Comparison of ENCODE assay signal across 21 mouse cellular contexts in the genomic region with DNA sequence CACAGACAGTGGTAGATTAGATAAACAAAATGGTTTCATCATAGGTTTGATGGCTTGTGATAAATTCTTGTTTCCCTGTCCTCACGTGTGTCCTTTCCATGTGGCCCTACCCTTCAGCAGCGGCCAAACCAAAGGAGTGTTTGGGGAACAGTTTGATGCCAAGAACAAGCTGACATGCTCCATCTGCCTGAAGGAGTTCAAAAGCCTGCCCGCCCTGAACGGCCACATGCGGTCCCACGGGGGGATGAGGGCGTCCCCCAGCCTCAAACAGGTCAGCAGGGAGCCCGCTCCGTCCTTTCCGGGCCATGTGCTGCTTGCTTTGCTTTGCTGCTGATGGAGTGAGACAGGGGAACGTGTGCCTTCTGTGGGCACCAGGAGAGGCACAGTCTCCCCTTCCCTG. TPM values are rescaled to one million over a fixed set of nuclear protein-coding genes. Genes with fewer than 3 reads are reported as not detected.
A peak's percentile ranks its signal among the peaks of the same experiment; 100 is the strongest.
DNase-seq lines count a peak whose midpoint lies in the region; TF ChIP-seq lines count a peak whose summit lies in the region.
"Had no signal": no experiment of that assay in that cellular context is flagged by ENCODE, and none has a peak within 500 bp of the region (broad histone marks: within the 10 kb centered on the region; RNA-seq: fewer than 3 reads in every experiment).

No protein-coding gene starts in this region.

- peak; percentile 94 for DNase-seq in heart, adult 11 months
- DNase-seq in heart, postnatal 10 days, result no peak
- DNase-seq in ES-E14 (ENCODE audit: low read depth, low spot score) (no peak), MEL (ENCODE audit: low read depth, low spot score) (no peak)
- DNase-seq in thymus, postnatal 4 days, result no peak
- DNase-seq in frontal cortex, postnatal 25 days (ENCODE audit: low spot score in 2 of 2), result no peak
- DNase-seq: adrenal gland, adult 2 months; adrenal gland, adult 8-10 months; adrenal gland, postnatal 10 days; adrenal gland, postnatal 14 days; adrenal gland, postnatal 25 days; adrenal gland, postnatal 36 days; B cell, adult 2 months; cerebellum, adult 11 months; cerebellum, adult 11-12 months; cerebellum, adult 18-20 months; cerebellum, adult 2 months; cerebellum, adult 8-10 months had no signal

- peaks cover 28% of the 10 kb centered on the region for H3K36me3 ChIP-seq in ES-E14 (ENCODE audit: control insufficient read depth, insufficient read depth, low read length, poor library complexity, severe bottlenecking)
- H3K36me3 ChIP-seq in MEL (ENCODE audit: control insufficient read depth in 1 of 2, insufficient read depth in 2 of 2, low read length in 2 of 2), result peaks cover 0 to 20% of the 10 kb centered on the region in 2 experiments; a peak in 2 of 4 replicates
- H3K36me3 ChIP-seq: G1E had no signal

- TF ChIP-seq RAD21 in MEL (IDR thresholded peaks at IDR 0.05; ENCODE audit: low read depth, low read length), result no peak

- H3K9ac ChIP-seq in ES-E14 (ENCODE audit: insufficient read depth, low read depth, low read length, poor library complexity, severe bottlenecking), result 0 out of 2 replicates have a peak overlapping the region, but pooled peaks have one; percentile 9
- no peak overlapping the region for H3K9ac ChIP-seq in MEL (ENCODE audit: control insufficient read depth, low read depth, low read length, poor library complexity, severe bottlenecking)

- H3K9me3 ChIP-seq in ES-E14 (ENCODE audit: control insufficient read depth, insufficient read depth, low read depth, low read length) (no peaks in the 10 kb centered on the region), MEL (replicated peaks; ENCODE audit: insufficient read depth, low read length) (no peaks in the 10 kb centered on the region)
- H3K9me3 ChIP-seq: G1E had no signal

- H3K4me1 ChIP-seq in ES-E14 (ENCODE audit: control insufficient read depth in 2 of 2, insufficient read depth in 2 of 2, low read length in 2 of 2, poor library complexity in 1 of 2) (peaks cover 0 to 3% of the 10 kb centered on the region in 2 experiments; a peak in 2 of 4 replicates), MEL (ENCODE audit: control insufficient read depth in 1 of 2, insufficient read depth in 2 of 2, low read length in 2 of 2) (peaks cover 9 to 14% of the 10 kb centered on the region in 2 experiments)

- no peaks in the 10 kb centered on the region for H3K27me3 ChIP-seq in MEL (ENCODE audit: control insufficient read depth in 1 of 2, insufficient read depth in 2 of 2, low read length in 2 of 2)
- H3K27me3 ChIP-seq: CH12.LX, Patski had no signal

- H3K4me3 ChIP-seq in ES-E14 (ENCODE audit: insufficient read depth in 1 of 2, low read depth in 1 of 2, low read length in 2 of 2, poor library complexity in 1 of 2, severe bottlenecking in 1 of 2), result no peak overlapping the region
- H3K4me3 ChIP-seq in MEL (ENCODE audit: control insufficient read depth in 1 of 2, insufficient read depth in 1 of 2, low read depth in 2 of 2, low read length in 2 of 2), result no peak overlapping the region

- no peaks in the 10 kb centered on the region for H3K79me2 ChIP-seq in MEL (ENCODE audit: control insufficient read depth, insufficient read depth, low read length, poor library complexity)

- in situ Hi-C loops in ES-E14 (cut with MboI; ENCODE audit: low sequenced_read_pairs in 2 of 2, unreplicated experiment in 2 of 2), result no loop called here

- TF ChIP-seq CTCF in MEL (IDR thresholded peaks at IDR 0.05 in 2 of 3, conservative IDR thresholded peaks at IDR 0.05 in 1 of 3; ENCODE audit: control insufficient read depth in 1 of 3, insufficient read depth in 1 of 3, low read depth in 2 of 3, low read length in 3 of 3, poor library complexity in 1 of 3, severe bottlenecking in 1 of 3), result no peak

- intact Hi-C loops in heart, postnatal 10 days (cut with DNase I), result no loop called here

- TF ChIP-seq EP300 in MEL (IDR thresholded peaks at IDR 0.05; ENCODE audit: low read depth in 1 of 2, low read length in 2 of 2), result no peak

- no peak overlapping the region for H3K27ac ChIP-seq in ES-E14 (ENCODE audit: insufficient read depth, low read depth, low read length, poor library complexity, severe bottlenecking)
- no peak overlapping the region for H3K27ac ChIP-seq in MEL (ENCODE audit: control insufficient read depth, low read depth, low read length)

- TF ChIP-seq POLR2A in MEL (IDR thresholded peaks at IDR 0.05; ENCODE audit: control insufficient read depth in 1 of 2, insufficient read depth in 1 of 2, low read depth in 1 of 2, low read length in 2 of 2, poor library complexity in 1 of 2), result no peak

TF ChIP-seq in ES-E14, 5 proteins besides CTCF, POLR2A, EP300 and RAD21:
- TF ChIP-seq MAFK (IDR thresholded peaks at IDR 0.05; ENCODE audit: insufficient read depth, low read depth, low read length) (no peak), CHD2 (IDR thresholded peaks at IDR 0.05; ENCODE audit: low read depth, low read length) (no peak), ZC3H11A (IDR thresholded peaks at IDR 0.05; ENCODE audit: borderline replicate concordance, low read depth, low read length) (no peak), ZNF384 (IDR thresholded peaks at IDR 0.05; ENCODE audit: low read depth, low read length) (no peak), HCFC1 (IDR thresholded peaks at IDR 0.05; ENCODE audit: borderline replicate concordance, insufficient read depth, low read length) (no peak)

TF ChIP-seq in MEL, 35 proteins besides CTCF, POLR2A, EP300 and RAD21:
- TF ChIP-seq CHD1 (IDR thresholded peaks at IDR 0.05; ENCODE audit: low read depth, low read length) (no peak), TBP (IDR thresholded peaks at IDR 0.05; ENCODE audit: low read depth, low read length) (no peak), GATA1 (IDR thresholded peaks at IDR 0.05; ENCODE audit: low read depth, low read length) (0 out of 2 replicates have a peak, but pooled peaks have one; percentile 24), TAL1 (IDR thresholded peaks at IDR 0.05; ENCODE audit: low read length) (no peak), ELF1 (IDR thresholded peaks at IDR 0.05; ENCODE audit: low read depth, low read length) (no peak), JUND (IDR thresholded peaks at IDR 0.05; ENCODE audit: low read depth, low read length) (no peak)

RNA-seq across cellular contexts. Expression of a gene that starts 51.0 kb away (rescaled TPM):
- 10 to 100 TPM; 26.8 to 28.3 TPM for total RNA-seq in heart, postnatal 10 days (2021)
- 55.8 and 65.1 TPM in 2 replicates for total RNA-seq in ES-E14 (2012; rRNA removed)
- 75.2 and 78.9 TPM in 2 replicates for total RNA-seq in MEL (2012; rRNA removed)
- polyA plus RNA-seq in MEL (2012; ENCODE audit: insufficient read depth in 1 of 2, insufficient read length in 2 of 2, low read depth in 1 of 2, low replicate concordance in 2 of 2, missing spikeins in 1 of 2), result 100 to 1,000 TPM; 107 to 442 TPM
